Mouse (Mus musculus) liver, postnatal 0 days (tissue): ENCODE data around the gene Dzip1l. TPM values are rescaled to one million over a fixed set of nuclear protein-coding genes. Genes with fewer than 3 reads are reported as not detected.
"Not testable (repeated sequence)": the region's sequence is repeated elsewhere in the genome, so short reads cannot be mapped to it uniquely, and the experiment has no call there.

Experiments
- ATAC-seq: fragments of 200-750 bp; cut with Nextera tagmentation; 2 replicates; pipeline ENCODE4 v1.8.0; 2017; ENCODE audit warnings: mild to moderate bottlenecking, moderate library complexity
- DNase-seq: peaks from one replicate; pipeline ENCODE4 v3.0.0-alpha.2; 2016
- H3K27ac ChIP-seq: fragments of 300-500 bp; sonication (generic); 2 replicates; pipeline ENCODE4 v1.5.1; 2014; ENCODE audit warnings: antibody characterized with exemption, moderate library complexity, mild to moderate bottlenecking, low read depth
- H3K27me3 ChIP-seq: fragments of 300-500 bp; sonication (generic); 2 replicates; pipeline ENCODE4 v1.6.1; 2014; ENCODE audit warnings: low read length, control low read depth, mixed read lengths; ENCODE audit not compliant: insufficient read depth
- H3K36me3 ChIP-seq: fragments of 300-500 bp; sonication (generic); replicated peaks from 2 replicates; pipeline ENCODE4 v1.6.1; 2014; ENCODE audit warnings: mild to moderate bottlenecking, control low read depth, low read length, moderate library complexity, mixed read lengths; ENCODE audit not compliant: insufficient read depth
- H3K4me1 ChIP-seq: fragments of 300-500 bp; sonication (generic); 2 replicates; pipeline ENCODE4 v1.6.1; 2014; ENCODE audit warnings: antibody characterized with exemption, mild to moderate bottlenecking, control low read depth; ENCODE audit not compliant: insufficient read depth
- H3K4me2 ChIP-seq: fragments of 300-500 bp; sonication (generic); 2 replicates; pipeline ENCODE4 v1.6.1; 2014; ENCODE audit warnings: low read depth, mild to moderate bottlenecking, low read length, moderate library complexity, mixed read lengths
- H3K4me3 ChIP-seq: fragments of 300-500 bp; sonication (generic); 2 replicates; pipeline ENCODE4 v1.5.1; 2014; ENCODE audit warnings: low read depth, low read length
- H3K9ac ChIP-seq: fragments of 300-500 bp; sonication (generic); replicated peaks from 2 replicates; pipeline ENCODE4 v1.6.1; 2014; ENCODE audit warnings: mild to moderate bottlenecking, moderate library complexity
- H3K9me3 ChIP-seq: fragments of 300-500 bp; sonication (generic); 2 replicates; pipeline ENCODE4 v1.6.1; 2016; ENCODE audit warnings: mild to moderate bottlenecking, control low read depth, low read length, mixed read lengths
- CTCF ChIP-seq: sonication (generic); IDR thresholded peaks from 2 replicates; pipeline ENCODE4 v1.5.1; 2016; ENCODE audit warnings: antibody characterized with exemption, low read depth
- EP300 ChIP-seq: IDR thresholded peaks from 2 replicates; pipeline ENCODE4 v1.6.1; 2016; ENCODE audit warnings: antibody characterized with exemption, low read depth, mild to moderate bottlenecking
- WGBS: fragments of 180-500 bp; shearing (Covaris S2); extraction: QIAGEN DNeasy Blood & Tissue Kit; methylation state at CpG from one replicate; pipeline ENCODE4 v1.1.7; 2014; ENCODE audit not compliant: insufficient replicate concordance; 5-methylcytosine and 5-hydroxymethylcytosine counted together
- polyA plus RNA-seq: library from polyadenylated mRNA; unstranded; fragments of >200 nt; fragmentation: Nextera tagmentation; extraction: Ambion mirVana; gene quantifications from 2 replicates; pipeline ENCODE4 v1.2.1, GENCODE M21; 2015

Gene Dzip1l
- 0.50 and 0.73 TPM in 2 replicates for polyA plus RNA-seq

- Histone ChIP-seq H3K9me3 (no peaks in the 10 kb centered on the region), H3K27ac (0 out of 2 replicates have a peak within 1 kb of the TSS, but pooled peaks have one; percentile 39), H3K27me3 (peaks cover 12% of the 10 kb centered on the region), H3K4me1 (peaks cover 4% of the 10 kb centered on the region; the same call in 1 of the 2 replicates), H3K4me2 (peak within 1 kb of the TSS; percentile 58), H3K4me3 (peak within 1 kb of the TSS; percentile 32), H3K36me3 (no peaks in the 10 kb centered on the region), H3K9ac (peak within 1 kb of the TSS; percentile 16; the same call in 1 of the 2 replicates)
- no peak for ATAC-seq
- DNase-seq = peak; percentile 40
- 4% methylated on average over 44 of the region's 44 CpGs for WGBS
- TF ChIP-seq CTCF (no peak), EP300 (no peak)
Observed at GRCm38 (mm10) chr9:99629281-99630011, at the start of gene Dzip1l. Dzip1l (plus strand) TSS chr9:99629496.

DNA sequence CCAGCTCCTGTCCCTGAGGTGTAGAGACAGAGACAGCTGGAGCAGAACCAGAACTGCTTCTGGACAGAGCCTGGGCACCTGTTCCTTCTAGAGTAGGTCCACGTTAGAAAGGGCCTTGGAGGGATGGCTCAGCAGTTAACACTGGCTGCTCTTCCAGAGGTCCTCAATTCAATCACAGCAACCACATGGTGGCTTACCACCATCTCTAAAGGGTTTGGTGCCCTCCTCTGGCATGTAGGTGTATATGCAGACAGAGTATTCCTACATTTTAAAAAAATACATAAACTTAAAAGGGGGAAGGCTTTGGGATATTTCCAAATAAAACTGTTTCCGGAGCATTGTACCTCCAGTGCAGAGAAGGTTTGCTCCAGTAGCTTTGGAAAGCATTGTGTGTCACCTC lies 48.6 kb upstream of the Dzip1l start:
- ATAC-seq (peak; percentile 33; the same call in 1 of the 2 replicates), DNase-seq (peak; percentile 38)
- WGBS = 37% methylated on average over 2 of the region's 2 CpGs

GRCm38 (mm10) chr9:99587505-99588202 lies 41.6 kb upstream of the Dzip1l start:
- no peaks in the 10 kb centered on the region for H3K9me3 ChIP-seq
- H3K4me2 ChIP-seq = no peak overlapping the region
- H3K36me3 ChIP-seq = peaks cover 14% of the 10 kb centered on the region
- H3K4me3 ChIP-seq = no peak overlapping the region
- H3K27me3 ChIP-seq = no peaks in the 10 kb centered on the region
- no peak overlapping the region for H3K27ac ChIP-seq
- no peaks in the 10 kb centered on the region for H3K4me1 ChIP-seq
- H3K9ac ChIP-seq = no peak overlapping the region
- ATAC-seq (no peak), DNase-seq (peak; percentile 70)
- WGBS = 26% methylated on average over 8 of the region's 8 CpGs
- TF ChIP-seq EP300 = no peak
- TF ChIP-seq CTCF = peak; percentile 91

More for the DNA sequence above, 48.6 kb upstream of the Dzip1l start:
- TF ChIP-seq EP300 (no peak), CTCF (peak; percentile 85)
- H3K9me3 ChIP-seq = no peaks in the 10 kb centered on the region
- H3K4me3 ChIP-seq = no peak overlapping the region
- no peak overlapping the region for H3K9ac ChIP-seq
- H3K27ac ChIP-seq = no peak overlapping the region
- H3K4me2 ChIP-seq = no peak overlapping the region
- peaks cover 3% of the 10 kb centered on the region; the same call in 1 of the 2 replicates for H3K4me1 ChIP-seq
- peaks cover 35% of the 10 kb centered on the region for H3K36me3 ChIP-seq
- no peaks in the 10 kb centered on the region for H3K27me3 ChIP-seq

DNA sequence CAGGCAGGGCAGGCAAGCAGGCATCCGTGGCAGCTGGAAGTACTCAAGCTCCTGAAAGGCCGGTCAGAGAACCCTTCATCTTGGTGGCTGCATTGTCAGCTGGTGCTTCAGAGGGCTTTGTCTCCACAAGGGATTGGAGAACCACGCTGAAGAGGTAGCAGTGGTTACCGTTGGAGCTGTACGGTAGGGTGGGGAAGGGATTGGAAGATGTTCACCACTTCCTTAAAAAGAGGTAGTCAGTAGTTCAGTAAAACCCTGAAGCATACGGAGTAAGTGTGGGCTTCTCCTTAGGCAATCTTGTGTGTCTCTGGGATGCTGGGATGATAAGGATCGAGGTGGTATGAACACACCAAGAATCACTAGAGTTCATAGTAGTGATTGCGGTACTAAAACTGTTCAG lies 38.2 kb upstream of the Dzip1l start:
- Histone ChIP-seq H3K9ac (no peak overlapping the region), H3K36me3 (no peaks in the 10 kb centered on the region), H3K9me3 (no peaks in the 10 kb centered on the region), H3K4me3 (no peak overlapping the region), H3K4me1 (no peaks in the 10 kb centered on the region), H3K27ac (no peak overlapping the region), H3K27me3 (no peaks in the 10 kb centered on the region), H3K4me2 (no peak overlapping the region)
- DNase-seq (no peak), ATAC-seq (no peak)
- TF ChIP-seq CTCF = no peak
- WGBS = 50% methylated on average over 8 of the region's 8 CpGs

- H3K4me1 ChIP-seq, H3K4me3 ChIP-seq, H3K36me3 ChIP-seq, H3K4me2 ChIP-seq, H3K9me3 ChIP-seq, DNase-seq, H3K27me3 ChIP-seq, H3K27ac ChIP-seq, ATAC-seq, H3K9ac ChIP-seq: not testable (repeated sequence)
- 74% methylated on average over 6 of the region's 6 CpGs for WGBS
Observed at GRCm38 (mm10) chr9:99599127-99599526, 30.2 kb upstream of the Dzip1l start.

- no peaks in the 10 kb centered on the region for H3K9me3 ChIP-seq
- ATAC-seq = no peak
Observed at GRCm38 (mm10) chr9:99603566-99603965, 25.7 kb upstream of the Dzip1l start.

More at GRCm38 (mm10) chr9:99603566-99603965, 25.7 kb upstream of the Dzip1l start:
- no peak overlapping the region for H3K4me3 ChIP-seq
- no peaks in the 10 kb centered on the region for H3K27me3 ChIP-seq
- no peaks in the 10 kb centered on the region for H3K4me1 ChIP-seq
- H3K4me2 ChIP-seq = no peak overlapping the region
- WGBS = 75% methylated on average over 2 of the region's 2 CpGs
- H3K36me3 ChIP-seq = no peaks in the 10 kb centered on the region
- H3K9ac ChIP-seq = no peak overlapping the region
- H3K27ac ChIP-seq = no peak overlapping the region
- TF ChIP-seq EP300 (no peak), CTCF (no peak)
- DNase-seq = no peak
